Comparison of ENCODE assay signal across 10 mouse cellular contexts in the genomic region with DNA sequence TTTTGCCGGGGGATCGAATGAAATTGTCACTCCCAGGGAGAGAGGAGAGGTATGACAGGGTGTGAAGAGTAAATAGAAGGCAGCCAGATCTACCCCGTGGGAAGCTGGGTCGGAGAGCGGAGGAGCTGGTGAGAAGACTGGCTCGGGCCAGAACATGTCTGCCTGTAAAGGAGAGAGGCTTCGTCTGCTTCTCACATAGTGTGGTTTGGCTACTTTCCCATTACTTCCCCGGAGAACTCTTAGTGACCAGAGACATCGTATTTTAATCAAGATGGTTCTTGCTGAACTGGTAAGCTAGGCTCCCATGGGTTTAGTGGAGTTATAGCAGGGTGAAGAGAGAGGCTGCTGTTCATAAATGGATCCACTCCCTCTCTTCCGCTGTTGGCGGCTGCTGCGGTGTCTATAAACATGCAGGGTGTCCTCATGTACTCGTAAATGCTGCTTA.
DNase-seq lines count a peak whose midpoint lies in the region; ATAC-seq and TF ChIP-seq lines count a peak whose summit lies in the region.
"Had no signal": no experiment of that assay in that cellular context is flagged by ENCODE, and none has a peak within 500 bp of the region (broad histone marks: within the 10 kb centered on the region; RNA-seq: fewer than 3 reads in every experiment).

No protein-coding gene starts in this region.

- H3K4me2 ChIP-seq in lung, embryonic 16.5 days (ENCODE audit: low read depth, low read length) = no peak overlapping the region
- no peak overlapping the region for H3K4me2 ChIP-seq in heart, postnatal 0 days (ENCODE audit: low read depth, low read length)
- H3K4me2 ChIP-seq in limb, embryonic 15.5 days = no peak overlapping the region

- DNase-seq in gastrocnemius, adult 2 months = no peak
- DNase-seq in gastrocnemius, postnatal 14 days = no peak
- no peak for DNase-seq in lung, adult 18-20 months
- DNase-seq in heart, postnatal 0 days (ENCODE audit: low spot score) = no peak
- DNase-seq in layer of hippocampus, adult 18-20 months (ENCODE audit: low spot score in 2 of 2) = no peak
- DNase-seq in retina, postnatal 1 day = no peak
- DNase-seq: right cerebral cortex, postnatal 25 days had no signal

- no peak for TF ChIP-seq EP300 in heart, postnatal 0 days (IDR thresholded peaks at IDR 0.05; ENCODE audit: low read depth)

- no peaks in the 10 kb centered on the region for H3K36me3 ChIP-seq in lung, embryonic 16.5 days (ENCODE audit: control insufficient read depth, insufficient read depth, low read length)
- H3K36me3 ChIP-seq in heart, postnatal 0 days (replicated peaks; ENCODE audit: control insufficient read depth, insufficient read depth, low read length) = no peaks in the 10 kb centered on the region
- H3K36me3 ChIP-seq in limb, embryonic 15.5 days = no peaks in the 10 kb centered on the region

- no peak for TF ChIP-seq CTCF in gastrocnemius, adult 2 months (IDR thresholded peaks at IDR 0.05)
- TF ChIP-seq CTCF in heart, postnatal 0 days (IDR thresholded peaks at IDR 0.05; ENCODE audit: low read depth) = no peak

- WGBS in lung, embryonic 16.5 days = 43% methylated on average over 13 of the region's 13 CpGs
- WGBS in heart, postnatal 0 days = 59% methylated on average over 13 of the region's 13 CpGs
- 27% methylated on average over 13 of the region's 13 CpGs for WGBS in limb, embryonic 15.5 days

- H3K4me1 ChIP-seq in lung, embryonic 16.5 days (replicated peaks; ENCODE audit: control insufficient read depth, insufficient read depth, low read length) = peaks cover 18% of the 10 kb centered on the region
- H3K4me1 ChIP-seq in heart, postnatal 0 days (ENCODE audit: control insufficient read depth, insufficient read depth) = no peaks in the 10 kb centered on the region
- H3K4me1 ChIP-seq in limb, embryonic 15.5 days = peaks cover 38% of the 10 kb centered on the region

- no peaks in the 10 kb centered on the region for H3K27me3 ChIP-seq in lung, embryonic 16.5 days (ENCODE audit: control insufficient read depth, insufficient read depth, low read depth, low read length)
- no peaks in the 10 kb centered on the region for H3K27me3 ChIP-seq in heart, postnatal 0 days (ENCODE audit: control insufficient read depth, insufficient read depth, low read length)
- no peaks in the 10 kb centered on the region for H3K27me3 ChIP-seq in limb, embryonic 15.5 days
- H3K27me3 ChIP-seq: megakaryocyte, embryonic 14.5 days had no signal

- peak; percentile 53 for ATAC-seq in lung, embryonic 16.5 days (ENCODE audit: low read depth)
- ATAC-seq in heart, postnatal 0 days (ENCODE audit: insufficient read depth, low read depth) = no peak
- peak; percentile 83 for ATAC-seq in limb, embryonic 15.5 days (ENCODE audit: insufficient number of reproducible peaks, low FRiP score, low TSS enrichment, low read depth)

- no peaks in the 10 kb centered on the region for H3K9me3 ChIP-seq in lung, embryonic 16.5 days (ENCODE audit: control insufficient read depth, low read length)
- no peaks in the 10 kb centered on the region for H3K9me3 ChIP-seq in heart, postnatal 0 days (replicated peaks; ENCODE audit: control insufficient read depth, low read length)
- H3K9me3 ChIP-seq in limb, embryonic 15.5 days = no peaks in the 10 kb centered on the region
- H3K9me3 ChIP-seq: megakaryocyte, embryonic 14.5 days had no signal

- intact Hi-C loops in gastrocnemius, adult 2 months (cut with DNase I) = no loop called here
- intact Hi-C loops in gastrocnemius, postnatal 14 days (cut with DNase I; ENCODE audit: low total_unique reads) = no loop called here

- H3K27ac ChIP-seq in gastrocnemius, adult 2 months = peak overlapping the region; percentile 71
- peak overlapping the region; percentile 34; the same call in 1 of the 2 replicates for H3K27ac ChIP-seq in lung, embryonic 16.5 days (ENCODE audit: low read length)
- H3K27ac ChIP-seq in heart, postnatal 0 days (ENCODE audit: low read depth) = peak overlapping the region; percentile 22
- H3K27ac ChIP-seq in limb, embryonic 15.5 days = peak overlapping the region; percentile 75

- H3K9ac ChIP-seq in lung, embryonic 16.5 days (ENCODE audit: low read length) = no peak overlapping the region
- no peak overlapping the region for H3K9ac ChIP-seq in heart, postnatal 0 days (replicated peaks; ENCODE audit: low read depth, low read length)
- H3K9ac ChIP-seq in limb, embryonic 15.5 days = no peak overlapping the region

- no peak overlapping the region for H3K4me3 ChIP-seq in gastrocnemius, adult 2 months
- no peak overlapping the region for H3K4me3 ChIP-seq in lung, embryonic 16.5 days (ENCODE audit: low read length)
- no peak overlapping the region for H3K4me3 ChIP-seq in heart, postnatal 0 days (ENCODE audit: low read depth, low read length)
- no peak overlapping the region for H3K4me3 ChIP-seq in limb, embryonic 15.5 days
- H3K4me3 ChIP-seq: megakaryocyte, embryonic 14.5 days had no signal

Comparison
In these comparisons a context has a peak if more than half of its experiments do, and no peak if none do; other contexts are left out.
1. H3K27ac ChIP-seq: peak in every context shown above with its lines; median percentile 75 in limb, embryonic 15.5 days; 71 in gastrocnemius, adult 2 months; 34 in lung, embryonic 16.5 days; 22 in heart, postnatal 0 days.